Mouse (Mus musculus): ENCODE measurements around the gene Eif4b.
A peak's percentile ranks its signal among the peaks of the same experiment; 100 is the strongest.

Gene Eif4b

DNA sequence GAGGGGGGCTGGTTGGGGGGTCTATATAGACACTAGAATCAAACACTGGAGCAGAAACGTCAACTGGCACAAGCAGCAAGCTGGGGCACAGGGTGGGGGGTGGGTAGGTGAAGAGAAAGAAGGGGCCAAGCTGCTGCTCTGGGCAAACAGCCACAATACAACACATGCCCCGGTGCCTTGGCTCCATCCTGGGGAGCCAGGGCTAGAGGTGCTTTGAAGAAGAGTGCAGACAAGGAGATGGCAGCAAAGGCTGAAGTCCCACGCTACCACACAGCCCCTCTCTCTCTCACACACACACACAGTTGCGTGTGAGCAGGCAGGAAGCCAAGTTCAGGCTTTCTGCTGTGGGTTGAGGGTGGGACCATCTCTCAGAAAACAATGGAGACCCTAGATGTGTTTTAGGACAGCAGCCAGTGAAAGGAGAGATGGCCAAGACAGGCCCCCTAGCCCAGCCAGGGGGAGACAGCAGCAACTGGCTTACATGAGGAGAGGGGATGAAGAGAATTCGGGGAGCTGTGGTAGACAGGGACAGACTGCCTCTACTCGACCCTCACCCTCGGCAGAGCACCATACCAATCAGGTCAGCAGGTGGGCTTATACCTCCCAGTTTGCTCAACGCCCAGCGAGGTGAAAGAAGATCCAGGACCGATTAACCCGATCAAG is 43.3 kb downstream of the Eif4b start:
- DNase-seq (ENCODE audit: extremely low spot score) = no peak

- no peak for DNase-seq (ENCODE audit: extremely low spot score)
These were observed 44.2 kb downstream of the Eif4b start for GRCm38 (mm10) chr15:102117461-102118443.

DNA sequence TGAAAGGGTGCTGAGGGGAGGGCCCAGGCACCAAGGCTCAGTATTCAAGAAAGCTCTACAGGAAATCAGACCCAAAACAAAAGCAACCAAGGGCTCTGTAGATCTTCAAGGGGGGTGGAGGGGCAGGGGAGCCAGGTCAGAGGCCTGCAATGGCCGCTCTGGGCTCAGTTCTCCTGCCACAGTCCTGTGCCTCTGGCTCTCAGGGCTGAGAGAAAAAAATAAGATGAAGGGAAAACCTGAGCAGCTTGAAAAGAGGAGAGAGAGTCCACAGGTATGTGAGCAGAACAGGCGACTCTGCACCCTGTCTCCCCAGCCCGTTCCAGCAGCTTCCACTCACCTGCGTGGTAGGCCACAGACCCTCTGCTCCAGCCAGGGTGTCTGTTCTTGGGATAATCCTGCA is 45.0 kb downstream of the Eif4b start:
- no peak for DNase-seq (ENCODE audit: extremely low spot score)

GRCm38 (mm10) chr15:102119121-102119830 is 45.7 kb downstream of the Eif4b start:
- DNase-seq (ENCODE audit: extremely low spot score) = no peak

DNA sequence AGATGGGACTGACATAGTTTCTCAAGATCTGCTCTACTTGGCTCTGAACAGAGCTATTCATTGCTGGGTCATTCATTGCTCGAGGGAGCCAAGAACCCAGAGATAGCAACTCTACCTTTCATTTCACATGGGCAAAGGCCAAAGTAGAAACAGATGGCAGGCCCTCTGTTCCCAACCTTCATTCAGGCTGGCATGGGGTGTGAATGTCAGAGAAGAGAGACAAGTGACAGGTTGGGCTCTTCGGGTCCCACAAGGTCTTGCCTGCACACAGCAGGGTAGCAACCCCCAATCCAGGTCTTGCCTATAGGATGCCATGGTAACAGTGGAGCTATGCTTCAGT is 46.2 kb downstream of the Eif4b start:
- no peak for DNase-seq (ENCODE audit: extremely low spot score)

- DNase-seq (ENCODE audit: extremely low spot score) = no peak
These were observed 47.0 kb downstream of the Eif4b start for GRCm38 (mm10) chr15:102120530-102120929.

DNA sequence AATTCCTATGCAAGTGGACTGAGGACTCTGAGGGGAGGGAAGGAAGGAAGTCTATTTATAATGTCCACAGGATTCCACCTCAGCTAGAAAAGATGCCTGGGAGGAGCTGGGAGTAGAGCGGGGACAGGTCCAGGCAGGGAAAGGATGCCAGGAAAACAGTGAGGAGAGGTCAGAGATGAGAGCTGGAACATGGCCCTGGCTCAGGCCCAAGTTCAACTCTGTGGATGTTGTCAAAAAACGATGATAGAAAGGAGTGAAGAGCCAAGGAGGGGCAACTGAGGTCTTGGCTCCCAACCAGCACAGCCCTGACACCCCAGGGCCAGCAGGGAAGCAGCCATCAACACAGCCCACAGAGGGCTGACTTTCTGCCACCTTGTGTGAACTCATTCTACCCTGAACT is 52.7 kb downstream of the Eif4b start:
- DNase-seq (ENCODE audit: extremely low spot score) = no peak

DNA sequence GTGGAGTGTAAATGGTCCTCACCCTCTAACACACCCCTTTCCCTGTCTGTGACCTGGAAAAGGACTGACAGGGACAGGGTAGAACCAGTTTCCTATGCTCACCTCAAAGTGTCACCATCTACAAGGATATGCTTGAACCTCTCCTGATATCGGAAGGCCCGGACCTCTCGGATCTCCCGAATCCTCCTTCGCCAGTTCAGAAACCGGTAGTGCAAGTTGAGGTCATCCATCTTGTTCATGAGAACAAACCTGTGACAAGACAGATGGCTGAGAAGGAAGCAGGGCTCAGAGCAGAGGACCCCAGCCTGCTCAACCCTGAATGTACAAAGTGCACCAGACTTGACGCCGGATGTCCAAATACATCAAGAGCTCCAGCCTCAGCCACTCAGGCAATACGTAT is 59.7 kb downstream of the Eif4b start:
- no peak for DNase-seq (ENCODE audit: extremely low spot score)

DNA sequence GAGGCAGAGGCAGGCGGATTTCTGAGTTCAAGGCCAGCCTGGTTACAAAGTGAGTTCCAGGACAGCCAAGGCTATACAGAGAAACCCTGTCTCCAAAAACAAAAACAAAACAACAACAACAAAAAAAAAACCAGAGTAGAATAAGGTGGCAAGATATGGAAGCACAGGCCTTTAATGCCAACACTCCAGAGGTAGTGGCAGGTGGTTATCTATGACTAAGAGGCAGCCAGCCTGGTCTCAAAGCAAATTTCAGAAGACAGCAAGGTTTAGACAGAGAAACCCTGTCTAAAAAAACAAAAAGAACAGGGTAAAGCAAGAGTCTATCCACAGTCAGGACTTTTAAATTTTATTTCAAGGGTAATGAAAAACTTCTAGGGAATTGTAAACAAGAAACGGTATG is 61.1 kb downstream of the Eif4b start:
- no peak for DNase-seq (ENCODE audit: extremely low spot score)

GRCm38 (mm10) chr15:102135522-102136128 is 62.1 kb downstream of the Eif4b start:
- DNase-seq (ENCODE audit: extremely low spot score) = no peak

DNA sequence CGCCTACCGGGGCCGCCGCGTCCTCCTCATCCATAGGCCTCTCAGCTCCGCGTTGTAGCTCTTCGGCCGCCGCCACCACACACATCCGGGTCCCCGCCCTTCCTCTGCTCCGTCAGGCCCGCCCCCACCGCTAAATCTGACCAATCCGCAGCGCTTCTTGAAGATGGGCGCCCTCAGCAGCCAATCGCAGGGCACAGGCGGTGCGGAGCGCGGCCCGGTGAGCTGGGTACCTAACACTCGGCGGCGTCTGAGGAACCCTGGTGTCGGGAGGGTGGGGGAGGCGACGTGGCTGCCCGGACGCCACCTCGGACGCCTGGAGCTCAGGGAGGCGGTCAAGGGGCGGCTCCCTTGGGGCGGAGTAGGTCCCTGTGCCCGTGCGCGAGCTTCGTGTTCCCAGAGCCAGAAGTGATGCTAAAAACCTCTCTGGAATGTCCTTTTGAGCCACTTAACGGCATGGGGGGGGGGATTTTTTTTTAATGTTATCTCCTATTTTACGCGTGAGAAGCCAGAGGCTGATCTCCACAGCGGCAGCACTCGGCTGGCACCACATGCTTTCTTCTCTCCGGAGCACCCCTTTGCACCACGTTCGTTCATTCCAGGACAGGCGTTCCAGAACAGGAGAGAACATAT is 62.7 kb downstream of the Eif4b start, which contains the start of gene Spryd3:
Gene Spryd3, minus strand, starts transcription at position 106 of the 630 bp plus-strand sequence.
- peak; percentile 99 for DNase-seq (ENCODE audit: extremely low spot score)

DNA sequence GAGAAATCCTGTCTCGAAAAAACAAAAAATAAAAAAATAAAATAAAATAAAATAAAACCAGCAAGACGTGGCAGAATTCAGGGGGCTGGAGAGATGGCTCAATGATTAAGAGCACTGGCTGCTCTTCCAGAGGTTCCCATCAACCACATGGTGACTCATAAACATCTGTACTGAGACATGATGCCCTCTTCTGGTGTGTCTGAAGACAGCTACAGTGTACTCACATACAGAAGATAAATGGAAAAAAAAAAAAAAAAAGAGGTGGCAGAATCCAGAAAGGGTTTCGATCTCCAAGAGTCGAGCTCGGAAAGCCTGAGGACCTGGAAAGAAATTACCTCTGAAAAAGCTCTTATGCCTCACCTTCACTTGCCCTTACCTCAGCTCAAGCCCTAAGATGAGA is 67.5 kb downstream of the Eif4b start:
- DNase-seq (ENCODE audit: extremely low spot score) = no peak

- no peak for DNase-seq (ENCODE audit: extremely low spot score)
These were observed 69.6 kb downstream of the Eif4b start for GRCm38 (mm10) chr15:102142914-102143912.

DNA sequence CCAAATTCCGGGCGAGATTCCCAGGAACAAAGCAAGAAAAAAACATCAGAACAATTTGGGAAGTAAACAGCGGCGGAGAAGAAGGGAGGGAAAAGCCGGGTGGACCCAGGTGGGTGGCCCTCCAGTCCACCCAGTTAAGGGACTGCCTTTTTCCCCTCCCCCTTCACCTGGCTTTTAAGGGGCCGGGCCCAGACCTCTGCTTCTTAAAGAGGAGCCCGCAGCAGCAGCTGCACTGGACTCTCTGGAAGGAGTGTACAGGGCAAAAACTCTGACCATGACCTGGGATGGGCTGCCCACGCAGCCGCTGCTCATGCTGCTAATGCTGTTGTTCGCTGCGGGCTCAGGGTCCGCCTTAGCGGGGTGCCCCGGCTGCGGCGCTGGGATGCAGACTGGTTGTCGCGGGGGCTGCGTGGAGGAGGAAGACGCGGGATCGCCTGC is 70.7 kb downstream of the Eif4b start, which contains the start of gene Igfbp6:
Gene Igfbp6, plus strand, starts transcription at position 89 of the 438 bp plus-strand sequence.
- DNase-seq (ENCODE audit: extremely low spot score) = no peak

- DNase-seq (ENCODE audit: extremely low spot score) = no peak
These were observed 71.2 kb downstream of the Eif4b start for GRCm38 (mm10) chr15:102144726-102145125.

- no peak for DNase-seq (ENCODE audit: extremely low spot score)
These were observed 71.8 kb downstream of the Eif4b start for GRCm38 (mm10) chr15:102145330-102145729.

- DNase-seq (ENCODE audit: extremely low spot score) = no peak
These were observed 72.5 kb downstream of the Eif4b start for GRCm38 (mm10) chr15:102146089-102146488.

Measured in embryo, embryonic 9.5 days (tissue).